ENCODE assay signal across 9 mouse cellular contexts in genomic region chr2:180566240-180566913, GRCm38 (mm10). TPM values are rescaled to one million over a fixed set of nuclear protein-coding genes. Genes with fewer than 3 reads are reported as not detected.
DNase-seq lines count a peak whose midpoint lies in the region; ATAC-seq and TF ChIP-seq lines count a peak whose summit lies in the region.
"Had no signal": no experiment of that assay in that cellular context is flagged by ENCODE, and none has a peak within 500 bp of the region (broad histone marks: within the 10 kb centered on the region; RNA-seq: fewer than 3 reads in every experiment).

No protein-coding gene starts in this region.

- H3K36me3 ChIP-seq in kidney, postnatal 0 days (ENCODE audit: insufficient read depth, low read length): no peaks in the 10 kb centered on the region
- H3K36me3 ChIP-seq: limb, embryonic 12.5 days had no signal

- no peak overlapping the region for H3K4me2 ChIP-seq in kidney, postnatal 0 days (ENCODE audit: low read length)
- H3K4me2 ChIP-seq: limb, embryonic 12.5 days had no signal

- WGBS in kidney, postnatal 0 days: 36% methylated on average over 13 of the region's 13 CpGs

- DNase-seq in gastrocnemius, adult 18-20 months (ENCODE audit: low spot score): peak; percentile 60
- DNase-seq in gastrocnemius, adult 8-10 months (ENCODE audit: low spot score in 2 of 2): no peak
- DNase-seq in urinary bladder, postnatal 25 days (ENCODE audit: low spot score): peak; percentile 54
- no peak for DNase-seq in urinary bladder, postnatal 10 days (ENCODE audit: low spot score)
- DNase-seq in cerebellum, postnatal 14 days: peak; percentile 66 to 75
- DNase-seq in kidney, postnatal 0 days (ENCODE audit: low spot score): peak; percentile 88
- DNase-seq in layer of hippocampus, postnatal 14 days (ENCODE audit: low spot score in 2 of 2): no peak

- no peak overlapping the region for H3K9ac ChIP-seq in kidney, postnatal 0 days (ENCODE audit: low read depth, low read length)
- H3K9ac ChIP-seq: limb, embryonic 12.5 days had no signal

- peak; percentile 87 for TF ChIP-seq CTCF in kidney, postnatal 0 days (IDR thresholded peaks at IDR 0.05; ENCODE audit: low read depth)

- H3K9me3 ChIP-seq in kidney, postnatal 0 days (replicated peaks; ENCODE audit: low read length): no peaks in the 10 kb centered on the region
- H3K9me3 ChIP-seq: limb, embryonic 12.5 days had no signal

- peak; percentile 60; the same call in 1 of the 2 replicates for ATAC-seq in kidney, postnatal 0 days (replicated peaks; ENCODE audit: low FRiP score, low read depth)
- ATAC-seq in megakaryocyte-erythroid progenitor cell, adult 5-6 weeks (replicated peaks; ENCODE audit: low FRiP score, low TSS enrichment, poor library complexity, severe bottlenecking): peak; percentile 84

- H3K4me3 ChIP-seq in kidney, postnatal 0 days (replicated peaks; ENCODE audit: low read depth, low read length): no peak overlapping the region
- H3K4me3 ChIP-seq: limb, embryonic 12.5 days had no signal

- H3K4me1 ChIP-seq in kidney, postnatal 0 days (replicated peaks; ENCODE audit: insufficient read depth, low read length): no peaks in the 10 kb centered on the region; the same call in 1 of the 2 replicates

- no peak overlapping the region for H3K27ac ChIP-seq in kidney, postnatal 0 days
- H3K27ac ChIP-seq: limb, embryonic 12.5 days had no signal

- H3K27me3 ChIP-seq in kidney, postnatal 0 days (ENCODE audit: insufficient read depth, low read length): no peaks in the 10 kb centered on the region

RNA-seq across cellular contexts. Expression of gene Mrgbp, which starts 14.7 kb away (rescaled TPM):
- 1 to 10 TPM; 4.4 to 4.5 TPM for total RNA-seq in gastrocnemius, adult 18-20 months (2021)
- total RNA-seq in gastrocnemius, adult 8-10 months (2022): 1 to 10 TPM; 3.6 to 5.1 (median 4.7) TPM
- 32.1 and 34.1 TPM in 2 replicates for polyA plus RNA-seq in kidney, postnatal 0 days (2015; fragmentation: Nextera tagmentation; extraction: Ambion mirVana)
- 32.0 and 43.3 TPM in 2 replicates for total RNA-seq in megakaryocyte-erythroid progenitor cell, adult 5-6 weeks (2014; fragmentation: Nextera tagmentation)
- 37.5 and 39.7 TPM in 2 replicates for total RNA-seq in megakaryocyte-erythroid progenitor cell, adult 5-6 weeks (2017)
- total RNA-seq in layer of hippocampus, postnatal 14 days (2021): 10 to 100 TPM; 19.9 to 21.1 TPM

RNA-seq across cellular contexts. Expression of gene Ogfr, which starts 22.7 kb away (rescaled TPM):
- 10 to 100 TPM; 20.7 to 25.7 TPM for total RNA-seq in gastrocnemius, adult 18-20 months (2021)
- total RNA-seq in gastrocnemius, adult 8-10 months (2022): 10 to 100 TPM; 21.3 to 24.7 (median 22.3) TPM
- polyA plus RNA-seq in kidney, postnatal 0 days (2015; fragmentation: Nextera tagmentation; extraction: Ambion mirVana): 52.1 and 54.5 TPM in 2 replicates
- 24.8 and 37.6 TPM in 2 replicates for total RNA-seq in megakaryocyte-erythroid progenitor cell, adult 5-6 weeks (2014; fragmentation: Nextera tagmentation)
- 32.0 and 42.5 TPM in 2 replicates for total RNA-seq in megakaryocyte-erythroid progenitor cell, adult 5-6 weeks (2017)
- 10 to 100 TPM; 63.3 to 65.1 TPM for total RNA-seq in layer of hippocampus, postnatal 14 days (2021)

RNA-seq across cellular contexts. Expression of gene Col9a3, which starts 31.2 kb away (rescaled TPM):
- total RNA-seq in gastrocnemius, adult 18-20 months (2021): under 1 TPM in 1 of 2 experiments, not detected in 1; 0.07 TPM
- under 1 TPM in 1 of 4 experiments, not detected in 3; 0.11 TPM for total RNA-seq in gastrocnemius, adult 8-10 months (2022)
- 4.0 and 5.1 TPM in 2 replicates for polyA plus RNA-seq in kidney, postnatal 0 days (2015; fragmentation: Nextera tagmentation; extraction: Ambion mirVana)
- 1.5 and 1.7 TPM in 2 replicates for total RNA-seq in megakaryocyte-erythroid progenitor cell, adult 5-6 weeks (2014; fragmentation: Nextera tagmentation)
- 2.1 TPM in 1 of 2 replicates, not detected in the other for total RNA-seq in megakaryocyte-erythroid progenitor cell, adult 5-6 weeks (2017)
- 10 to 100 TPM; 33.3 to 56.0 TPM for total RNA-seq in layer of hippocampus, postnatal 14 days (2021)

Comparison
In these comparisons a context has a peak if more than half of its experiments do, and no peak if none do; other contexts are left out.
1. DNase-seq: peak in gastrocnemius, adult 18-20 months (single experiment), urinary bladder, postnatal 25 days (single experiment), cerebellum, postnatal 14 days (2 of 2) and kidney, postnatal 0 days (single experiment); none in gastrocnemius, adult 8-10 months (0 of 2), urinary bladder, postnatal 10 days (single experiment) and layer of hippocampus, postnatal 14 days (0 of 2).
2. RNA of gene Col9a3, which starts 31.2 kb away (total RNA-seq): 33.3 to 56.0 TPM in layer of hippocampus, postnatal 14 days; 1.5 to 2.1 TPM in megakaryocyte-erythroid progenitor cell, adult 5-6 weeks, 0.07 TPM in gastrocnemius, adult 18-20 months and 0.11 TPM in gastrocnemius, adult 8-10 months; every median in the first group is over 10 times any median in the second.